Mouse (Mus musculus) CH12.LX (cell line): ENCODE results near the gene Gm11037. TPM values are rescaled to one million over a fixed set of nuclear protein-coding genes. Genes with fewer than 3 reads are reported as not detected.
A peak's percentile ranks its signal among the peaks of the same experiment; 100 is the strongest.

Experiments
- DNase-seq: peaks from one replicate; pipeline ENCODE4 v3.0.0-alpha.2; 2013; ENCODE audit errors: extremely low read depth
- H3K27ac ChIP-seq: 2 replicates; pipeline ENCODE4 v1.5.1; 2012; ENCODE audit warnings: low read depth, mild to moderate bottlenecking, control low read depth, moderate library complexity; ENCODE audit not compliant: insufficient read depth
- H3K27me3 ChIP-seq: replicated peaks from 2 replicates; pipeline ENCODE3; 2012; ENCODE audit warnings: inconsistent platforms
- H3K36me3 ChIP-seq, 2 experiments: replicated peaks in 1 of 2; 2 replicates each; pipeline versions ENCODE3 to v1.6.1; 2012; ENCODE audit warnings: inconsistent platforms in 1 of 2, low read length in 1 of 2, mild to moderate bottlenecking in 1 of 2, mixed read lengths in 1 of 2, moderate library complexity in 1 of 2; ENCODE audit not compliant: control insufficient read depth in 1 of 2, insufficient read depth in 1 of 2
- H3K4me1 ChIP-seq, 2 experiments: 2 replicates each; pipeline ENCODE4 v1.6.1; 2012; ENCODE audit warnings: inconsistent platforms in 1 of 2, moderate library complexity in 1 of 2; ENCODE audit not compliant: insufficient read depth in 2 of 2, control insufficient read depth in 1 of 2
- H3K4me2 ChIP-seq: 2 replicates; pipeline ENCODE4 v1.6.1; 2012; ENCODE audit warnings: low read depth, mild to moderate bottlenecking, control low read depth; ENCODE audit not compliant: poor library complexity, insufficient read depth, severe bottlenecking
- H3K4me3 ChIP-seq, 3 experiments: fragments of 150-350 bp in 1 of 3; sonication (generic) in 1 of 3; replicated peaks in 1 of 3; 2 replicates each; pipeline versions ENCODE3 to v1.5.1; 2011 to 2012; ENCODE audit warnings: low read depth in 2 of 3, low read length in 2 of 3, mild to moderate bottlenecking in 2 of 3, moderate library complexity in 2 of 3, control low read depth in 1 of 3, improper control_type of control experiment in 1 of 3, inconsistent platforms in 1 of 3, mixed read lengths in 1 of 3; ENCODE audit not compliant: poor library complexity in 1 of 3
- H3K79me2 ChIP-seq: replicated peaks from 2 replicates; pipeline ENCODE4 v1.6.1; 2012; ENCODE audit warnings: mild to moderate bottlenecking, moderate library complexity; ENCODE audit not compliant: control insufficient read depth, poor library complexity, insufficient read depth, severe bottlenecking; ENCODE audit errors: extremely low read depth
- H3K9ac ChIP-seq: 2 replicates; pipeline ENCODE4 v1.6.1; 2012; ENCODE audit warnings: low read depth, mild to moderate bottlenecking, control low read depth, moderate library complexity; ENCODE audit not compliant: insufficient read depth
- H3K9me3 ChIP-seq: replicated peaks from 2 replicates; pipeline ENCODE3; 2012; ENCODE audit warnings: low read length, inconsistent platforms, mixed read lengths
- CHD1 ChIP-seq: IDR thresholded peaks from 2 replicates; pipeline ENCODE4 v1.6.1; 2012; ENCODE audit warnings: low read depth, low read length, improper control_type of control experiment, inconsistent platforms
- CHD2 ChIP-seq: IDR thresholded peaks from 2 replicates; pipeline ENCODE4 v1.6.1; 2011; ENCODE audit warnings: low read length, improper control_type of control experiment
- CTCF ChIP-seq, 2 experiments: IDR thresholded peaks in 1 of 2; conservative IDR thresholded peaks in 1 of 2; 2 replicates each; pipeline ENCODE4 v1.5.1; 2011 to 2012; ENCODE audit warnings: low read depth in 2 of 2, low read length in 2 of 2, improper control_type of control experiment in 1 of 2, inconsistent platforms in 1 of 2, mild to moderate bottlenecking in 1 of 2, moderate library complexity in 1 of 2
- E2F4 ChIP-seq: IDR thresholded peaks from 2 replicates; pipeline ENCODE4 v1.6.1; 2011; ENCODE audit warnings: low read depth, low read length, improper control_type of control experiment; ENCODE audit not compliant: insufficient replicate concordance
- ELF1 ChIP-seq: IDR thresholded peaks from 2 replicates; pipeline ENCODE4 v1.6.1; 2014; ENCODE audit warnings: low read depth, mild to moderate bottlenecking, inconsistent platforms, low read length, improper control_type of control experiment
- EP300 ChIP-seq: IDR thresholded peaks from 2 replicates; pipeline ENCODE4 v1.6.1; 2011; ENCODE audit warnings: low read length, improper control_type of control experiment
- ETS1 ChIP-seq: conservative IDR thresholded peaks from 2 replicates; pipeline ENCODE4 v1.6.1; 2012; ENCODE audit warnings: low read depth, mild to moderate bottlenecking, inconsistent platforms, low read length, improper control_type of control experiment, moderate library complexity
- HCFC1 ChIP-seq: IDR thresholded peaks from 2 replicates; pipeline ENCODE4 v1.6.1; 2012; ENCODE audit warnings: low read depth, mild to moderate bottlenecking, inconsistent platforms, low read length, improper control_type of control experiment
- JUN ChIP-seq: IDR thresholded peaks from 2 replicates; pipeline ENCODE4 v1.6.1; 2011; ENCODE audit warnings: low read depth, mild to moderate bottlenecking, low read length, improper control_type of control experiment, moderate library complexity; ENCODE audit not compliant: insufficient read depth
- JUND ChIP-seq: conservative IDR thresholded peaks from 2 replicates; pipeline ENCODE4 v1.6.1; 2011; ENCODE audit warnings: low read depth, low read length, improper control_type of control experiment
- MAX ChIP-seq: IDR thresholded peaks from 2 replicates; pipeline ENCODE4 v1.6.1; 2011; ENCODE audit warnings: low read length, improper control_type of control experiment
- MAZ ChIP-seq: IDR thresholded peaks from 2 replicates; pipeline ENCODE4 v1.6.1; 2012; ENCODE audit warnings: low read depth, mild to moderate bottlenecking, inconsistent platforms, low read length, improper control_type of control experiment, moderate library complexity
- MEF2A ChIP-seq: IDR thresholded peaks from 2 replicates; pipeline ENCODE4 v1.6.1; 2014; ENCODE audit warnings: low read depth, mild to moderate bottlenecking, inconsistent platforms, low read length, improper control_type of control experiment, borderline replicate concordance
- MXI1 ChIP-seq: IDR thresholded peaks from 2 replicates; pipeline ENCODE4 v1.6.1; 2011; ENCODE audit warnings: mild to moderate bottlenecking, low read depth, low read length, improper control_type of control experiment
- MYC ChIP-seq: IDR thresholded peaks from 2 replicates; pipeline ENCODE4 v1.6.1; 2011; ENCODE audit warnings: low read depth, mild to moderate bottlenecking, improper control_type of control experiment, low read length
- NRF1 ChIP-seq: IDR thresholded peaks from 2 replicates; pipeline ENCODE4 v1.6.1; 2014; ENCODE audit warnings: low read depth, mild to moderate bottlenecking, inconsistent platforms, low read length, improper control_type of control experiment, moderate library complexity
- PAX5 ChIP-seq: IDR thresholded peaks from 2 replicates; pipeline ENCODE4 v1.6.1; 2012; ENCODE audit warnings: low read length, inconsistent platforms, mixed read lengths
- POLR2AphosphoS2 ChIP-seq: IDR thresholded peaks from 2 replicates; pipeline ENCODE4 v1.6.1; 2011; ENCODE audit warnings: low read depth, low read length, improper control_type of control experiment
- RAD21 ChIP-seq: IDR thresholded peaks from 2 replicates; pipeline ENCODE4 v1.6.1; 2011; ENCODE audit warnings: low read depth, mild to moderate bottlenecking, low read length, improper control_type of control experiment, moderate library complexity
- SIN3A ChIP-seq: IDR thresholded peaks from 2 replicates; pipeline ENCODE4 v1.6.1; 2012; ENCODE audit warnings: low read length, improper control_type of control experiment, inconsistent platforms
- SMC3 ChIP-seq: IDR thresholded peaks from 2 replicates; pipeline ENCODE4 v1.6.1; 2011; ENCODE audit warnings: low read depth, low read length, improper control_type of control experiment
- TBP ChIP-seq: conservative IDR thresholded peaks from 2 replicates; pipeline ENCODE4 v1.6.1; 2011; ENCODE audit warnings: low read depth, low read length, improper control_type of control experiment
- TCF12 ChIP-seq: IDR thresholded peaks from 2 replicates; pipeline ENCODE4 v1.6.1; 2014; ENCODE audit warnings: low read depth, mild to moderate bottlenecking, inconsistent platforms, low read length, improper control_type of control experiment
- UBTF ChIP-seq: IDR thresholded peaks from 2 replicates; pipeline ENCODE4 v1.6.1; 2012; ENCODE audit warnings: low read depth, mild to moderate bottlenecking, inconsistent platforms, low read length, improper control_type of control experiment, moderate library complexity
- USF1 ChIP-seq: IDR thresholded peaks from 2 replicates; pipeline ENCODE4 v1.6.1; 2014; ENCODE audit warnings: low read depth, mild to moderate bottlenecking, inconsistent platforms, low read length, improper control_type of control experiment
- USF2 ChIP-seq: conservative IDR thresholded peaks from 2 replicates; pipeline ENCODE4 v1.6.1; 2011; ENCODE audit warnings: low read depth, low read length, improper control_type of control experiment
- ZC3H11A ChIP-seq: IDR thresholded peaks from 2 replicates; pipeline ENCODE4 v1.6.1; 2012; ENCODE audit warnings: low read depth, mild to moderate bottlenecking, inconsistent platforms, low read length, improper control_type of control experiment
- ZKSCAN1 ChIP-seq: IDR thresholded peaks from 2 replicates; pipeline ENCODE4 v1.6.1; 2012; ENCODE audit warnings: low read depth, inconsistent platforms, low read length, improper control_type of control experiment, borderline replicate concordance
- ZMIZ1 ChIP-seq: IDR thresholded peaks from 2 replicates; pipeline ENCODE4 v1.6.1; 2012; ENCODE audit warnings: low read depth, mild to moderate bottlenecking, inconsistent platforms, low read length, improper control_type of control experiment
- dilution Hi-C: fragments of 300-500 bp; cut with MboI; formaldehyde crosslinking; loops from 2 replicates; pipeline ENCODE4 v1.14.3; 2020; ENCODE audit warnings: low sequenced_read_pairs; ENCODE audit not compliant: extremely low pct_unique_long_range_greater_than_20kb, extremely low pct_ligation_motif_present
- in situ Hi-C: fragments of 300-500 bp; cut with MboI; formaldehyde crosslinking; loops from 3 replicates; pipeline ENCODE4 v1.14.3; 2019; ENCODE audit warnings: low sequenced_read_pairs, low pct_ligation_motif_present, low pct_unique_long_range_greater_than_20kb, mixed read lengths
- polyA plus RNA-seq: library from polyadenylated mRNA; unstranded; fragments of >175 nt; gene quantifications from 2 replicates; pipeline ENCODE4 v1.2.1, GENCODE M21; 2012; ENCODE audit warnings: low read depth; ENCODE audit not compliant: insufficient read length
- total RNA-seq, 2 experiments: library from RNA; depleted of rRNA; stranded (reverse); fragments of 300-350 nt in 1 of 2; fragments of >200 nt in 1 of 2; gene quantifications; 2 replicates each; pipeline ENCODE4 v1.2.3; 2012 to 2014

Gm11037 gene
- total and polyA plus RNA-seq, 3 experiments = not detected

DNA sequence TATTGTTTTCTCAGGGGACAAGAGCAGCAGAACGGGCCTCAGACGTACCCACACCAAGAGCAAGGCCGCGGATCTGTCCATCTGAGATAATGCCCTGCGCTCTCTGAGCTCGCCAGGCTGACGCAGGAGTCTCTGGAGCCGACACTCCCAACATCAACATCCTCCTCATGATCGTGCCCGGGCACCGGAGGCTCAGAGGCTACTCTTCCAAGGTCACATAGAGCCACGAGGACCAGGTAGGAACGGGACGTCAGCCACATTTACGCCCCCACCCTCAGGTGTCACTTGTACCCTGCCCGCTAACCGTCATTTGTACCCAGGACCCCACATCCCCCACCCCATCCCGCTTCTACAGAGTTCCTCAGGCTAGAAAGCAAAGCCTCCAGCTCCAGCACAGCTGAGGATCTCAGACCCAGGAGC is 26.2 kb downstream of the Gm11037 start:
- H3K9ac ChIP-seq = peak overlapping the region; percentile 66
- no peaks in the 10 kb centered on the region for H3K79me2 ChIP-seq
- H3K9me3 ChIP-seq = peaks cover 5% of the 10 kb centered on the region
- TF ChIP-seq POLR2AphosphoS2 (no peak), RAD21 (no peak), USF2 (no peak), TBP (no peak), JUN (no peak), ELF1 (no peak), NRF1 (no peak), CHD1 (no peak)
- no peak overlapping the region for H3K27ac ChIP-seq
- no peaks in the 10 kb centered on the region for H3K27me3 ChIP-seq
- DNase-seq = peak; percentile 23
- dilution Hi-C loops (no loop called here), in situ Hi-C loops (no loop called here)
- H3K4me2 ChIP-seq = peak overlapping the region; percentile 57
- peaks cover 0 to 19% of the 10 kb centered on the region in 2 experiments for H3K36me3 ChIP-seq
- peaks cover 2 to 17% of the 10 kb centered on the region in 2 experiments; a peak in 3 of 4 replicates for H3K4me1 ChIP-seq
- H3K4me3 ChIP-seq = peak overlapping the region; percentile 61 to 75 (median 66)

DNA sequence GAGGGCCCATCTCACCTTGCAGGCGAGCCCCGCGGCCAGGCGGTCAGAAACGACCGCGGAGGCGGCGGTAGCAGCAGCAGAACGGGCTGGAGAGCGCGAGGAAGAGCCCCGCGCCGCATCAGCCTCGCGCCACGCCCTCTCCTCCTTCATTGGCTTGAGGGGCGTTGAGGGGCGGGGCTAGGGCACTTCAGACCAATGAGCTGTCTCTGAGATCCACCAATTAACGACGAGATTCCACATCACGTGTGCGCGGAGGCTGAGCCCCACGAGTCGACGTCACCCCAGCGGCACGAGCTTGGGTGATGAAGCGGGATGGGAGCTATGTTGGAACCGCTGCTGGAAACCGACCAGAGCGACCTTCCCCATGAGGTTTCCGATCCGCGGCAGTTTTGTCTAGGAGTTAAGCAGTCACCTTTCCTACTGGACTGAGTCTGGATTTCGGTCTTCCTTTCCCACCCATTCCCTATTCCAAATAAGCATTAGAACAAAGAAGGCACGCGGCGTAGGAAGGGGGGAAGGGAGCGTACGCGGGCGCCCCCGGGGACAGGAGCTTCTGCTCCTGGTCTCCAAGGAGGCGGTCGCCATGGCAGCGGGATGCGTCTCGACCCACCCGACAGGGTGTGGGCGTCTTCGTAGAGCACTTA is 26.8 kb downstream of the Gm11037 start, which contains the start of gene 1700037H04Rik:
TSS of gene 1700037H04Rik (minus strand) at position 144 of the 644 bp plus-strand sequence.
- dilution Hi-C loops = no loop called here
- no peaks in the 10 kb centered on the region for H3K79me2 ChIP-seq
- peak within 1 kb of the TSS; percentile 67 for H3K9ac ChIP-seq
- H3K9me3 ChIP-seq = peaks cover 10% of the 10 kb centered on the region
- in situ Hi-C loops = loop anchor here (5.0 kb wide), 1 partner anchor 68 kb away; no protein-coding TSS in a partner anchor
- H3K4me3 ChIP-seq = peak within 1 kb of the TSS; percentile 61 to 75 (median 69)
- no peak within 1 kb of the TSS for H3K27ac ChIP-seq
- H3K4me2 ChIP-seq = peak within 1 kb of the TSS; percentile 72
- peaks cover 0 to 14% of the 10 kb centered on the region in 2 experiments for H3K36me3 ChIP-seq
- H3K4me1 ChIP-seq = peaks cover 2 to 17% of the 10 kb centered on the region in 2 experiments; a peak in 3 of 4 replicates
- peak; percentile 99 for DNase-seq
- H3K27me3 ChIP-seq = no peaks in the 10 kb centered on the region
- TF ChIP-seq USF1 (peak; percentile 99), ETS1 (0 out of 2 replicates have a peak, but pooled peaks have one; percentile 16), RAD21 (no peak), E2F4 (no peak), MAX (peak; percentile 99), TCF12 (peak; percentile 63; the same call in 1 of the 2 replicates), MAZ (no peak), ZC3H11A (no peak), SMC3 (no peak), JUN (no peak), CTCF (conservative IDR thresholded peaks at IDR 0.05 in 1 of 2, IDR thresholded peaks at IDR 0.05 in 1 of 2; ENCODE audit: low read depth in 2 of 2, low read length in 2 of 2) (no peak), HCFC1 (peak; percentile 46; the same call in 1 of the 2 replicates), CHD2 (peak; percentile 79), NRF1 (0 out of 2 replicates have a peak, but pooled peaks have one; percentile 39), SIN3A (peak; percentile 57; the same call in 1 of the 2 replicates), CHD1 (no peak), POLR2AphosphoS2 (peak; percentile 77), JUND (no peak), ELF1 (peak; percentile 30; the same call in 1 of the 2 replicates), PAX5 (no peak), MEF2A (no peak), ZMIZ1 (peak; percentile 66; the same call in 1 of the 2 replicates), UBTF (0 out of 2 replicates have a peak, but pooled peaks have one; percentile 44), EP300 (no peak), ZKSCAN1 (no peak), MXI1 (peak; percentile 77), MYC (peak; percentile 91), USF2 (peak; percentile 97)
